Comparison of ENCODE assay signal across 12 mouse cellular contexts in the genomic region with DNA sequence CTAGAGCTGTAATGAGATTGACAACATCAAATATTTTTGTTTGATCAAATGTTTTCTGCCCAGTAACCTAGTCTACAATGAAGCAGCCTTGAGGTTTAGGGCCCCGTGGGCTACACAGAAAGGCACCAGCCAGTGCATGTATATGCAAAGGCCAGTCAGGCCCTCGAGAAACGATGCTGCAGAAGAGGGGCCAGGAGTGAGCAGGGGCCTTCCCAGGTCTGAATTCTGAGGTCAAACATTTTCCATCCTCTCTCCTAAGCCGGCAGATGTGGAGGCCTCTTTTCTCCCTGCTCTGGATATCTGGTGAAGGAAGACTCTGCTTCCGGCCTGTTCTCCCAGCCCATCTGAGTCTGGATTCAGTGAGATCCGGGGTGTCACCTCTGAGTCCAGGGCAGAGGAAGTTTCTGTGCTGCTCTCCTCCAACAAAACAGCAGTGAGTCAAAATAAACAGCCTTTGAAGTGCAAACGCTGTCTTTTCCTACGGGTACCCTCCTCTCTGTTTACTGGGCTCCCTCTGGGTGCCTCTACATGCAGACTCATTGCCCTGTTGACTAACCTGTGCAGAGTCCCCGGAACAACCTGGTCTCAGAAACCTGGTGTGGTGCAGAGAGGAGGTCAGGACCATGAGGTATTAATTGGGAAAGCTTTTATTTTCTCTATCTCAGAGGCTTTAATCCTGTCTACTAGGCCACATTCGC. TPM values are rescaled to one million over a fixed set of nuclear protein-coding genes. Genes with fewer than 3 reads are reported as not detected.
DNase-seq lines count a peak whose midpoint lies in the region; ATAC-seq lines count a peak whose summit lies in the region.
"Had no signal": no experiment of that assay in that cellular context is flagged by ENCODE, and none has a peak within 500 bp of the region (broad histone marks: within the 10 kb centered on the region; RNA-seq: fewer than 3 reads in every experiment).

No protein-coding gene starts in this region.

- H3K27me3 ChIP-seq in hindbrain, embryonic 11.5 days (ENCODE audit: control insufficient read depth, insufficient read depth, low read length) = no peaks in the 10 kb centered on the region
- no peaks in the 10 kb centered on the region for H3K27me3 ChIP-seq in hindbrain, embryonic 14.5 days (ENCODE audit: control insufficient read depth, insufficient read depth, low read length)
- H3K27me3 ChIP-seq in midbrain, embryonic 13.5 days = no peaks in the 10 kb centered on the region
- H3K27me3 ChIP-seq in midbrain, embryonic 14.5 days (ENCODE audit: control insufficient read depth, insufficient read depth, low read length) = no peaks in the 10 kb centered on the region
- H3K27me3 ChIP-seq in intestine, embryonic 15.5 days (replicated peaks) = no peaks in the 10 kb centered on the region

- DNase-seq in hindbrain, embryonic 11.5 days (ENCODE audit: low spot score) = no peak
- DNase-seq in hindbrain, embryonic 14.5 days (ENCODE audit: low spot score) = no peak
- DNase-seq in midbrain, embryonic 14.5 days = no peak
- DNase-seq in cerebellum, adult 9-11 months = no peak

- H3K36me3 ChIP-seq in hindbrain, embryonic 11.5 days (ENCODE audit: control insufficient read depth, insufficient read depth, low read length) = no peaks in the 10 kb centered on the region
- no peaks in the 10 kb centered on the region for H3K36me3 ChIP-seq in hindbrain, embryonic 14.5 days (replicated peaks; ENCODE audit: control insufficient read depth, insufficient read depth)
- no peaks in the 10 kb centered on the region for H3K36me3 ChIP-seq in midbrain, embryonic 13.5 days
- H3K36me3 ChIP-seq in midbrain, embryonic 14.5 days (ENCODE audit: control insufficient read depth, insufficient read depth, low read length) = no peaks in the 10 kb centered on the region
- H3K36me3 ChIP-seq in intestine, embryonic 15.5 days = no peaks in the 10 kb centered on the region
- H3K36me3 ChIP-seq: limb, embryonic 15.5 days had no signal

- no peak overlapping the region for H3K4me2 ChIP-seq in hindbrain, embryonic 11.5 days (replicated peaks; ENCODE audit: low read depth, low read length)
- no peak overlapping the region for H3K4me2 ChIP-seq in hindbrain, embryonic 14.5 days (replicated peaks)
- no peak overlapping the region for H3K4me2 ChIP-seq in midbrain, embryonic 13.5 days (replicated peaks)
- no peak overlapping the region for H3K4me2 ChIP-seq in midbrain, embryonic 14.5 days (ENCODE audit: low read length)
- no peak overlapping the region for H3K4me2 ChIP-seq in intestine, embryonic 15.5 days (replicated peaks)
- H3K4me2 ChIP-seq: limb, embryonic 15.5 days had no signal

- ATAC-seq in hindbrain, embryonic 11.5 days (ENCODE audit: low FRiP score) = no peak
- ATAC-seq in hindbrain, embryonic 14.5 days (ENCODE audit: low FRiP score) = no peak
- peak; percentile 58; the same call in 1 of the 2 replicates for ATAC-seq in midbrain, embryonic 13.5 days
- no peak for ATAC-seq in midbrain, embryonic 14.5 days (ENCODE audit: low FRiP score, low TSS enrichment)
- ATAC-seq in intestine, embryonic 15.5 days = peak; percentile 34
- no peak for ATAC-seq in megakaryocyte progenitor cell, adult 5-6 weeks (replicated peaks; ENCODE audit: poor library complexity)
- ATAC-seq: inflammation-experienced regulatory T-cells, adult 6 months had no signal

- no peak overlapping the region for H3K27ac ChIP-seq in hindbrain, embryonic 11.5 days (ENCODE audit: low read depth, low read length)
- H3K27ac ChIP-seq in hindbrain, embryonic 14.5 days = no peak overlapping the region
- H3K27ac ChIP-seq in midbrain, embryonic 13.5 days = no peak overlapping the region
- H3K27ac ChIP-seq in midbrain, embryonic 14.5 days (replicated peaks; ENCODE audit: low read depth, low read length) = no peak overlapping the region
- no peak overlapping the region for H3K27ac ChIP-seq in intestine, embryonic 15.5 days
- H3K27ac ChIP-seq: left cerebral cortex, adult 2 months; limb, embryonic 15.5 days had no signal

- H3K4me3 ChIP-seq in hindbrain, embryonic 11.5 days (ENCODE audit: low read depth, low read length) = no peak overlapping the region
- H3K4me3 ChIP-seq in hindbrain, embryonic 14.5 days (replicated peaks; ENCODE audit: low read length) = no peak overlapping the region
- no peak overlapping the region for H3K4me3 ChIP-seq in midbrain, embryonic 13.5 days (replicated peaks)
- H3K4me3 ChIP-seq in midbrain, embryonic 14.5 days (replicated peaks; ENCODE audit: low read depth, low read length) = no peak overlapping the region
- H3K4me3 ChIP-seq in intestine, embryonic 15.5 days (replicated peaks) = no peak overlapping the region
- H3K4me3 ChIP-seq: left cerebral cortex, adult 2 months; limb, embryonic 15.5 days had no signal

- peaks cover 2% of the 10 kb centered on the region; the same call in 1 of the 2 replicates for H3K4me1 ChIP-seq in hindbrain, embryonic 11.5 days (replicated peaks; ENCODE audit: control insufficient read depth, insufficient read depth, low read length)
- H3K4me1 ChIP-seq in hindbrain, embryonic 14.5 days (replicated peaks; ENCODE audit: control insufficient read depth, insufficient read depth, low read length) = no peaks in the 10 kb centered on the region
- H3K4me1 ChIP-seq in midbrain, embryonic 13.5 days (replicated peaks) = peaks cover 10% of the 10 kb centered on the region
- 0 out of 2 replicates have a peak, but pooled peaks cover 6% of the 10 kb centered on the region for H3K4me1 ChIP-seq in midbrain, embryonic 14.5 days (ENCODE audit: control insufficient read depth, insufficient read depth, low read length)
- no peaks in the 10 kb centered on the region for H3K4me1 ChIP-seq in intestine, embryonic 15.5 days (replicated peaks)
- H3K4me1 ChIP-seq: limb, embryonic 15.5 days had no signal

- H3K9ac ChIP-seq in hindbrain, embryonic 11.5 days (ENCODE audit: low read depth, low read length) = 0 out of 2 replicates have a peak overlapping the region, but pooled peaks have one; percentile 11
- H3K9ac ChIP-seq in hindbrain, embryonic 14.5 days = no peak overlapping the region
- H3K9ac ChIP-seq in midbrain, embryonic 13.5 days (replicated peaks) = no peak overlapping the region
- no peak overlapping the region for H3K9ac ChIP-seq in midbrain, embryonic 14.5 days (replicated peaks; ENCODE audit: low read length)
- H3K9ac ChIP-seq in intestine, embryonic 15.5 days = no peak overlapping the region
- H3K9ac ChIP-seq: limb, embryonic 15.5 days had no signal

- WGBS in hindbrain, embryonic 11.5 days = 20% methylated on average over 10 of the region's 10 CpGs
- WGBS in hindbrain, embryonic 14.5 days = 24% methylated on average over 10 of the region's 10 CpGs
- 19% methylated on average over 10 of the region's 10 CpGs for WGBS in midbrain, embryonic 13.5 days
- whole genome bisulfite sequencing in midbrain, embryonic 14.5 days = 19% methylated on average over 10 of the region's 10 CpGs
- 31% methylated on average over 10 of the region's 10 CpGs for WGBS in intestine, embryonic 15.5 days

- no peaks in the 10 kb centered on the region for H3K9me3 ChIP-seq in hindbrain, embryonic 11.5 days (ENCODE audit: control insufficient read depth, low read length)
- no peaks in the 10 kb centered on the region for H3K9me3 ChIP-seq in hindbrain, embryonic 14.5 days (ENCODE audit: control insufficient read depth, low read length)
- H3K9me3 ChIP-seq in midbrain, embryonic 13.5 days = no peaks in the 10 kb centered on the region
- no peaks in the 10 kb centered on the region for H3K9me3 ChIP-seq in midbrain, embryonic 14.5 days (ENCODE audit: control insufficient read depth, low read length)
- no peaks in the 10 kb centered on the region for H3K9me3 ChIP-seq in intestine, embryonic 15.5 days
- H3K9me3 ChIP-seq: limb, embryonic 15.5 days had no signal

RNA-seq across cellular contexts. Expression of gene Zbtb16, which starts 24.0 kb away (rescaled TPM):
- polyA plus RNA-seq in hindbrain, embryonic 11.5 days (2014; fragmentation: Nextera tagmentation; extraction: Ambion mirVana) = 8.4 and 10.6 TPM in 2 replicates
- polyA plus RNA-seq in hindbrain, embryonic 14.5 days (2014; fragmentation: Nextera tagmentation; extraction: Ambion mirVana) = 5.3 and 6.0 TPM in 2 replicates
- polyA plus RNA-seq in midbrain, embryonic 13.5 days (2015; fragmentation: Nextera tagmentation; extraction: Ambion mirVana) = 6.8 and 7.2 TPM in 2 replicates
- 6.0 and 7.0 TPM in 2 replicates for polyA plus RNA-seq in midbrain, embryonic 14.5 days (2014; fragmentation: Nextera tagmentation; extraction: Ambion mirVana)
- 2.0 and 2.4 TPM in 2 replicates for polyA plus RNA-seq in intestine, embryonic 15.5 days (2015; fragmentation: Nextera tagmentation; extraction: Ambion mirVana)
- 4.7 and 5.8 TPM in 2 replicates for total RNA-seq in megakaryocyte progenitor cell, adult 5-6 weeks (2015)
- total RNA-seq in megakaryocyte progenitor cell, adult 5-6 weeks (2017) = 4.7 and 5.2 TPM in 2 replicates
- polyA plus RNA-seq: inflammation-experienced regulatory T-cells, adult 6 months had no signal

RNA-seq across cellular contexts. Expression of gene Htr3a, which starts 50.9 kb away (rescaled TPM):
- 1.6 and 1.8 TPM in 2 replicates for polyA plus RNA-seq in hindbrain, embryonic 11.5 days (2014; fragmentation: Nextera tagmentation; extraction: Ambion mirVana)
- 1.1 and 1.9 TPM in 2 replicates for polyA plus RNA-seq in hindbrain, embryonic 14.5 days (2014; fragmentation: Nextera tagmentation; extraction: Ambion mirVana)
- polyA plus RNA-seq in midbrain, embryonic 13.5 days (2015; fragmentation: Nextera tagmentation; extraction: Ambion mirVana) = 0.46 and 1.2 TPM in 2 replicates
- 0.63 and 1.0 TPM in 2 replicates for polyA plus RNA-seq in midbrain, embryonic 14.5 days (2014; fragmentation: Nextera tagmentation; extraction: Ambion mirVana)
- 3.0 and 4.1 TPM in 2 replicates for polyA plus RNA-seq in intestine, embryonic 15.5 days (2015; fragmentation: Nextera tagmentation; extraction: Ambion mirVana)
- total RNA-seq in megakaryocyte progenitor cell, adult 5-6 weeks (2015) = not detected in 2 replicates
- not detected in 2 replicates for total RNA-seq in megakaryocyte progenitor cell, adult 5-6 weeks (2017)
- total RNA-seq: granulocyte monocyte progenitor cell, adult 5-6 weeks; monocyte, adult 5-6 weeks had no signal
- polyA plus RNA-seq: inflammation-experienced regulatory T-cells, adult 6 months had no signal

Comparison
In these comparisons a context has a peak if more than half of its experiments do, and no peak if none do; other contexts are left out.
1. ATAC-seq: peak in midbrain, embryonic 13.5 days (single experiment) and intestine, embryonic 15.5 days (single experiment); none in hindbrain, embryonic 11.5 days (single experiment), hindbrain, embryonic 14.5 days (single experiment), midbrain, embryonic 14.5 days (single experiment) and megakaryocyte progenitor cell, adult 5-6 weeks (single experiment).